Mouse (Mus musculus): ENCODE results near the gene G6pc2. TPM values are rescaled to one million over a fixed set of nuclear protein-coding genes. Genes with fewer than 3 reads are reported as not detected.

Gene G6pc2
- polyA plus RNA-seq, 1 experiment = not detected

DNA sequence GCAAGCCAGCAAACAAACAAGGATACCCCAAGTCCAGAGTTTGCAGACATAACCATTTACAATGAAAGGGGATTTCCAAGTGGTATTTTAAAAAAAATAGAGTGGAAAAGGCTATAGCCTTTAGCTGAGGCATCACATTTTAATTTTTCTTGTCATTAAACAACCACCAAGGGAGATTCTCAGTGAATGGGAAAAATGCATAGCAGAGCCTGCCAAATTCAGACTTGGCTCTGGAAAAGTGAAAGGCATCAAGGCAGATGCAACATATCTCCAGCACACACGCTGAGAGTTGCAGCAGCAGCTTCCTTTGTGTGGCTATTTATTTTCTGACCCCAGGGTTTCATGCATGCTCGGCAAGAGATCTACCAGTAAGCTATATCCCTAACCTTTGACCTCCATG is 34.1 kb downstream of the G6pc2 start:
- Histone ChIP-seq H3K4me3 (replicated peaks; ENCODE audit: insufficient read depth, low read depth, low read length) (no peak overlapping the region), H3K27me3 (ENCODE audit: control insufficient read depth, insufficient read depth, low read length) (no peaks in the 10 kb centered on the region), H3K27ac (ENCODE audit: insufficient read depth, low read length) (no peak overlapping the region), H3K4me1 (ENCODE audit: control insufficient read depth, insufficient read depth, low read length) (peaks cover 3% of the 10 kb centered on the region; the same call in 1 of the 2 replicates)
- peak in 1 of 2 experiments; percentile 9 for DNase-seq
- TF ChIP-seq POLR2A (IDR thresholded peaks at IDR 0.05; ENCODE audit: borderline replicate concordance, insufficient read depth, low read length) (no peak), CTCF (IDR thresholded peaks at IDR 0.05; ENCODE audit: borderline replicate concordance, insufficient read depth, low read depth, low read length) (no peak)
- 30% methylated on average over 2 of the region's 2 CpGs for WGBS

DNA sequence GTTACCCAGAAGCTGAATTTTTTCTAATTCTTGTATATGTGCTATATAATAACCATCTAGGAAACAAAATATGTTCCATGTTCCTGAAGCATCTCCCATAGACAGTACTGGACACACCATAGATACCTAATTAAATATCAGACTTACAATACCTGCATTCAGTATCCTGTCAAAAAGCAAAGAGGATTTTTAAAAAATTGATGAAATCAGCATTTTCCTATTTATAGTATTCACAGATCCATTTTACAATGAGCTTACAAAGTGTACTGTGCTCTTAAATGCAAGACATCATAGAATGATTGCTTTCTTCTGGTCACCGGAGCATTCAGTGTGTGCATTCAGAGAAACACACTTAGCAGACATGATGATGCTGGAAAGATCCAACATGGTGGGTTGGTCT is 36.2 kb downstream of the G6pc2 start:
- no peak overlapping the region for H3K4me3 ChIP-seq (replicated peaks; ENCODE audit: insufficient read depth, low read depth, low read length)
- WGBS = 97% methylated on average over 1 of the region's 1 CpGs
- no peak for DNase-seq

DNA sequence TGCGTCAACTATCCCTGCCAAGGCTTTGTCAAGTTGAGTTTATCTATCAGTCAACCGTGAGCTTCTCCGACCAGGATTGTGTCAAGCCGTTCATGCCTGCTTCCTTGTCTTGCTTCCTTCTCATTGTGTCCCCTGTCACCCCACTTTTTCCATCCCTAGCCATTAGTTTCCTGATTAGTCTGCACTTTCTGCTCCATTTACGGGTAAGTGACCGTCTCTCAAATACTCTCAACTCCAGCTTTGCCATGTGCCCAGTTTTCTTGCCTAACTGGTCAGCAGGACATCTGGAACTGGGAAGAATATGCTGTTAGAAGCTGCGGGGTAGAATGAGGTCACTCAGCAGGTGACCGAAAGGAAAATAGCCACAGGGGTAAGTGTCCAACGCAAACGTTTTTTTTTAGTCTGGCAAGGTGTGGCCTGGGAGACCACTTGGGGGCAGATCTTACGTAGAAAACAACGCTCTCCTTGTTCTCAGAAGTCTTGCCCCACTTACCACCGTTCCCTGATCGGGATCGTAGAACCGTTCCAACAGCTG is 37.4 kb downstream of the G6pc2 start:
- no peaks in the 10 kb centered on the region for H3K27me3 ChIP-seq (ENCODE audit: control insufficient read depth, insufficient read depth, low read length)
- no peak for TF ChIP-seq CTCF (IDR thresholded peaks at IDR 0.05; ENCODE audit: borderline replicate concordance, insufficient read depth, low read depth, low read length)
- no peak for TF ChIP-seq POLR2A (IDR thresholded peaks at IDR 0.05; ENCODE audit: borderline replicate concordance, insufficient read depth, low read length)
- H3K4me1 ChIP-seq (ENCODE audit: control insufficient read depth, insufficient read depth, low read length) = peaks cover 3% of the 10 kb centered on the region; the same call in 1 of the 2 replicates
- WGBS = 8% methylated on average over 16 of the region's 16 CpGs
- H3K27ac ChIP-seq (ENCODE audit: insufficient read depth, low read length) = no peak overlapping the region
- DNase-seq = peak; percentile 29 to 46
- H3K4me3 ChIP-seq (replicated peaks; ENCODE audit: insufficient read depth, low read depth, low read length) = no peak overlapping the region

More for the DNA sequence above, 36.2 kb downstream of the G6pc2 start:
- TF ChIP-seq CTCF (IDR thresholded peaks at IDR 0.05; ENCODE audit: borderline replicate concordance, insufficient read depth, low read depth, low read length) (no peak), POLR2A (IDR thresholded peaks at IDR 0.05; ENCODE audit: borderline replicate concordance, insufficient read depth, low read length) (no peak)
- Histone ChIP-seq H3K27me3 (ENCODE audit: control insufficient read depth, insufficient read depth, low read length) (no peaks in the 10 kb centered on the region), H3K4me1 (ENCODE audit: control insufficient read depth, insufficient read depth, low read length) (peaks cover 3% of the 10 kb centered on the region; the same call in 1 of the 2 replicates), H3K27ac (ENCODE audit: insufficient read depth, low read length) (no peak overlapping the region)

DNA sequence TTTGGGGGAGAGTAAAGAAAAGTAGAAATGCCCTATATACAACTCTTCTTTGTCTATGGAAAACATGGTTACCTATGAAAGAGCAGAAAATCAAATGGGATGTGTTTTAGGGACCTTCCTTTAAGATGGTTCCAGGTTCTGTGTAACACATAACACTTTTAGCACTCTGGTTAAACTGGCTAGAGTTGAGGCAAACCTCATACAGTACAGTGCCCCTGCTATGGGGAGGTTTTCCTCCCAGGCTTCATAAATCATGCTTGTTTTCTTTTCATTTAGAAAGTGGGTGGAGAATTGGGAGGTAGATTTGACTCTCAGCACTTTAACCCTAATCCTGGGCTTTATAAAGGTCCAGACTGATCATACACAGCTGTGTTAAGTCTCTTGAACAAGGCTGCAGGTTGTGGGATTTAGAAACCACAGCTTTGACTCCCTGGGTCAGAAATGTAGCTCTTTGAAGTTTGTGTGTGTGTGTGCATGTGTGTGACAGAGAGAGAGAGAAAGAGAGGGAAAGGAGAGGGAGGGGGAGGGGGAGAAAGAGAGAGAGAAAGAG is 53.3 kb downstream of the G6pc2 start:
- TF ChIP-seq CTCF (IDR thresholded peaks at IDR 0.05; ENCODE audit: borderline replicate concordance, insufficient read depth, low read depth, low read length) = no peak
- no peak for TF ChIP-seq POLR2A (IDR thresholded peaks at IDR 0.05; ENCODE audit: borderline replicate concordance, insufficient read depth, low read length)
- no peaks in the 10 kb centered on the region for H3K27me3 ChIP-seq (ENCODE audit: control insufficient read depth, insufficient read depth, low read length)
- no peak for DNase-seq
- H3K4me3 ChIP-seq (replicated peaks; ENCODE audit: insufficient read depth, low read depth, low read length) = no peak overlapping the region
- H3K4me1 ChIP-seq (ENCODE audit: control insufficient read depth, insufficient read depth, low read length) = no peaks in the 10 kb centered on the region
- no peak overlapping the region for H3K27ac ChIP-seq (ENCODE audit: insufficient read depth, low read length)

DNA sequence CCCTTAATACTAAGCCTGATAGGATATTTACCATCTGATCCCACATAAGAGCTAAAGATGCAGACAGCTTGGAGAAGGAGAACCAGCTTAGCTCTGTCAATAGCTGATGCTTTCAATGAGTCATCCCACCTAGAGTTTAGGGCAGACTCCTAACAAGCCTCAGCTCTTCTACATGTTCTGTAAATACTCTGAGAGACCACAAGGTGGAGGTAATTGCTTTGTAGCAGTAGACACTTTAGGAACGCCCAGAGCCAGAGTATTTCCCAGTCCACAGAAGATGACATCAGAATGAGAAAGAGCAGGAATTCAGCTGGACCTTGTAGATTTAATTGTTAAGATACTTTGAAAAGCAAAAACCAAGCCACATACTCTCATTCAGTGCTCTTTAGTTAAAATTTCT is 65.0 kb downstream of the G6pc2 start:
- 20% methylated on average over 1 of the region's 1 CpGs for WGBS
- H3K27me3 ChIP-seq (ENCODE audit: control insufficient read depth, insufficient read depth, low read length) = no peaks in the 10 kb centered on the region
- H3K27ac ChIP-seq (ENCODE audit: insufficient read depth, low read length) = no peak overlapping the region
- no peak overlapping the region for H3K4me3 ChIP-seq (replicated peaks; ENCODE audit: insufficient read depth, low read depth, low read length)
- no peak for DNase-seq
- no peaks in the 10 kb centered on the region for H3K4me1 ChIP-seq (ENCODE audit: control insufficient read depth, insufficient read depth, low read length)
- TF ChIP-seq CTCF (IDR thresholded peaks at IDR 0.05; ENCODE audit: borderline replicate concordance, insufficient read depth, low read depth, low read length) (no peak), POLR2A (IDR thresholded peaks at IDR 0.05; ENCODE audit: borderline replicate concordance, insufficient read depth, low read length) (no peak)

Other genes starting within 250 kb of the G6pc2 start
- 3.5 and 3.9 TPM in 2 replicates for gene Nostrin, start 75.3 kb upstream of the G6pc2 start, polyA plus RNA-seq (2012; rRNA removed)
- gene Spc25, start 4.9 kb upstream of the G6pc2 start, polyA plus RNA-seq (2012; rRNA removed) = 0.49 and 0.54 TPM in 2 replicates
- 0.06 TPM in 1 of 2 replicates, not detected in the other for gene Abcb11, start 131.5 kb downstream of the G6pc2 start, polyA plus RNA-seq (2012; rRNA removed)
- gene Dhrs9, start 169.4 kb downstream of the G6pc2 start, polyA plus RNA-seq (2012; rRNA removed) = not detected in 2 replicates